Mouse (Mus musculus) ovary, postnatal 14 days (tissue): ENCODE data around the gene Dnajb14.
A peak's percentile ranks its signal among the peaks of the same experiment; 100 is the strongest.
"Not testable (repeated sequence)": the region's sequence is repeated elsewhere in the genome, so short reads cannot be mapped to it uniquely, and the experiment has no call there.

Experiments
- DNase-seq: peaks from one replicate; pipeline ENCODE4 v3.0.0; 2022; ENCODE audit warnings: low spot score

Gene Dnajb14

DNA sequence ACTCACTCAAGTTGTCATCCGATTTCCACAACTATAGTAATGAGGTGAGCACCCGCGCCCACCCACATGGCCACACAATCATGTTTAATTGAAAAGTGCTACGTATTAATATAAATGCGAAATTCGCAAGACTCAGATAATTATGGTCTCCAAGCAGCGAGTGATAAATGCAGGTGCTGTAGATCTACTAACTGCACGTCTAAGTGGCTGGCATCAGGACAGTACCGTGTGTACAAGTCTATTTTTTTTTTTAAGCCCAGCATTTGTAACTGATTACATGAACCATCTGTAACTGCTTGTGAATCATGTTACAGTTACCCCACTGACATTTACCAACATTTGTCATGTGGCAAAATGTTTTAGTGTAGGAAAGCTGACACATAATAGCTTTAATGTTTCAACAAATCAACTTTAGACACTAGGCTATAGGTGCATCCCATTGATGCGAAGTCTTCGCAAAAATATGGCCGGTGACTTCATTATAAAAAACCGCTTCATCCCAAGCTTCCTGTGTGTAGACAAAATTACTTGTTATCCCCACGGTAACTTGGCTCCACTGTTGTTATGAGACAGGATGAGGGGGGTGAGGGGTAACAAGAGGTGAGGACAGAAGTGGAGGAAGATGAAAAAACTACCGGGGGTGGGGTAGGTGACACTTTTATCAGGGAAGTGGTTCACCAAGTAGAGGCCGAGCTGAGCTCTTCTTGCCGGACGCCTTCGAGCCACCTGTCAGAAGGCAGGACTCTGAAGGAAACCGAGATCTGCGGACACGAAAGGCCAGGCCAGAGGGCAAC is 3.9 kb upstream of the Dnajb14 start:
- DNase-seq, result no peak

DNA sequence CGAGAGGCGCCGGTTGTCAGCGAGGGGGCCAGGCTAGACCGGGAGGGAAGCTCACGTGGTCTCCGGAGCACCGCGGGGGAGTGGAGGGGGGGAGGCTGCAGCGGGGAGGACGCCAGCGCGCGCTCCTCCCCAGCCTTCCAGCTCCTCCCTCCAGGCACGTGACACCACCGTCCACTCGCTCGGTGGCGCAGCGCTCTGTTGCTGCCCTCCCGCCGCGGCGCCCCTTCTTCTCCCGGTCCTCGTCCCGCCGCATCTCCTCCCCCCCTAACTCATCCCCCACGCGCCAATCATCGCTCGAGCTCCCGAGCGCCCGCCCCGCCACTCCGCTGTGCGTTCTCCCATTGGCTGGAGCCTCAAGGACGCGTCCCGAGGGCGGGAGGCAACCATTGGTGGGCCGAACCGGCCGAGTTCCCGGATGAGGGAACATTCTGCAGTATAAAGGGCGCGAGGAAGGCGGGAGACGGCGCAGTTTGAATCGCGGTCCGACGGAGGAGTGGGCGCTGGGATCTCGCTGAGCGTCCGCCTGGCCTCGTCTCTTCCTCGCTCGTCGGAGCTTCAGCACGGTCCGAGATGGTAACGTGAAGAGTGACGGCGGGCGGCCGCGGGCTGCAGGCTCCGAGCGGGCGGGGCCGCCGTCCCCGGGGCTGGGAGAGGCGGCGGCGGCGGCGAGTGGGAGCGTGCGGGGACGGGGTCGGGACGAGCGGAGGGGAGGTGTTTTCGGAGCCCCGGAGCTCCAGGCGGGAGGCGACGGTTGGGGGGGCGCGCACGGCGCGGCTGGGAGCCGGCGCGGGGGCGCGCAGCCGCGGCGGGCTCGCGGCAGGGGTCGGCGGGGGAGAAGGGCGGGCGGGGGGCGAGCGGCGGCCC is 3.1 kb upstream of the Dnajb14 start, which contains the start of gene H2afz:
Gene H2afz, plus strand, starts transcription at position 364 of the 864 bp plus-strand sequence.
- DNase-seq, result peak; percentile 97

- DNase-seq, result peak; percentile 74
Observed at GRCm38 (mm10) chr3:137864988-137865982, 2.2 kb upstream of the Dnajb14 start.

GRCm38 (mm10) chr3:137867133-137867436 is 390 bp upstream of the Dnajb14 start:
- no peak for DNase-seq

DNA sequence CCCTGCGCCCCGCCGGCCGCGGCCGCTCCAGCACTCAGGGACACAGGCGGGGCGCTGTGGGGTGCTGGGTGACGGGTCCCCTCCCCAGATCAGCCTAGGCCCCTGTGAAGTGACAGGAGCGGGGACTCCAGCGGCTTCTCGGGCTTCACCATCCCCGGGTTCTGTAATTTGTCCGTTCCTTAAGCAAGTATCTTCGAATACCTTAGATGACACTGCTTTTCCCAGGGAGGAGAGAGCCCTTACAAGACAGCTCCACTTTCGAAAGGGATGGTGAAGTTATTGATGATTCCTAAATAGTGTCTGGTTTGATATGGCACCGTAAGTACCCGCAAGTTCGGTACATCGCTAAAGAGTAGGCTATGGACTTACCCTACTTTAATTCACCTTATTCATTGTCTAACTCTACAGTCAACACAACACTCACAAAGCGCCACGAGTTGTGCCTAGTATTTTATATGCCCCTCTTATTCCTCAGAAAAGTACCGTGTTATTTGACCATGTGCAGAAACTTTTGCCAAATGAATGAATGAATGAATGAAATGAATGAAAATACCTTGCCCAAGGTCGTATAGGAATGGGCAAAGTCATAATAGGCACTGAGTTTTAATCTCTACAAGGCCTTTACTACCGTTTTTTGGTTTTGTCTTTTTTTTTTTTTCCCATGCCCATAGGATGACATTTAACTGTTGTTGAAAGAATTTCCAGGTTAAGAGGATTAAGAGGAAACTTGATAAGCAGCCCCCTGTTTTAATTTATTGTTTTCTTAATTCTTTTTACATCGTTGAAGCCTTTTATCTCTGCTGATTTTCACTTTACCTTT is 829 bp downstream of the Dnajb14 start:
- DNase-seq, result no peak

- DNase-seq, result no peak
Observed at GRCm38 (mm10) chr3:137869395-137869794, 1.9 kb downstream of the Dnajb14 start.

GRCm38 (mm10) chr3:137879313-137879712 is 11.8 kb downstream of the Dnajb14 start:
- DNase-seq, result no peak

GRCm38 (mm10) chr3:137880109-137880748 is 12.8 kb downstream of the Dnajb14 start:
- no peak for DNase-seq

- DNase-seq, result no peak
Observed at GRCm38 (mm10) chr3:137881093-137881492, 13.6 kb downstream of the Dnajb14 start.

DNA sequence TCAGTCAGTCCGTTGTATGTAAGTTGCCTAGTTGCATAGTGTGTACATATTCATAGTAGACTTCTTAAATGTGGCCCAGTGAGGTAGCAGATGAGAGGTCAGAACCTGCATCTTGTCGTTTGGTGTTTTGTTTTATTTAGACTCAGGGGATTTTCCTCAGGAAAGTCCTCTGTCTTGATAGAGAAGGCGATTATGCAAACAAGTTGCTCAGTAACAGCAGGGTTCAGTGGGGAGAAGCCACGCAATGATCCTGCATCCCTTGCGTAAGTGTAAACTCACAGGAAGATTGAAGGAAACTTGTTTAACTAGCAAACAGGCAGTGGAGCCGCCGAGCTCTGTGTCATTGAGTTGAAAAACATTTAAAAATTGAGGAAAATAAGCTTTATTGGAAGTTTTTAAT is 20.5 kb downstream of the Dnajb14 start:
- no peak for DNase-seq

- no peak for DNase-seq
Observed at GRCm38 (mm10) chr3:137891089-137891488, 23.6 kb downstream of the Dnajb14 start.

DNA sequence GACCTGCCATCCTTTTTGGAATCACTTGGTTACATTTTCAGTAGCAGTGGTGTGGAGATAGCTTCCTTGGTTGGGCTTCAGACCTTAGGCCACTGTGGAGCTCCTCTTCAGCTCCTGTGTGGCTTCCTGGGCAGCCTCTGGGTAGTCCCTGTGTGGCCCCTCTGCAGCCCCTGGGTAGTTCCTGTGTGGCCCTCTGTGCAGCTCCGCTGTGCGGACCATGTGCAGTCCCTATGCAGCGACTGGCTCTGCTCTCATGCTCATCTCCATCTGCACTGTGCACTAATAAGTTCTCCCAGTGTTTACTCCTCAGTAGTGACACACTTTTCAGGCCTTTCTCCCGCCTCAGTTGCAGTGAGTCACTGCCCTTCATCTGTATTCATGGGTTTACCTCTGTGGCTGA is 24.6 kb downstream of the Dnajb14 start:
- DNase-seq, result no peak

DNA sequence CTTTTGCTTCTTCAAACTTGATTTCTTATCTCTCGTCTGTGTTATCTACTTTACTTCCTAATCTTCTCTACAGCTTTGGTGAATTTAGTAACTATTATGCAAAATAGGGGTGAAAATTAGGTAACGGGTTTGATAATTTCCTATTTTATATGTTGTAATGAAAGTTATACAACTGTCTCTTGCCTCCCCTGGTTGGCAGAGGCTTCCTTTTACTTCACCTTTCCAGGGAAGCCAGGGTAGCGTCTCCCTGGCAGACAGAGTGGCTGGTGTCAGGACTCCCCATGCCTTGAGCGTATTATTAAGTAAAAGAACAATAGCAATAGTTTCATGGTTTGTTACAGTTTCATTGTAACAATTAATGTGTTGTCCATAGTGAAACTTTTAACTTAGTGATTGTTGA is 26.3 kb downstream of the Dnajb14 start:
- no peak for DNase-seq

GRCm38 (mm10) chr3:137895196-137895595 is 27.7 kb downstream of the Dnajb14 start:
- no peak for DNase-seq

DNA sequence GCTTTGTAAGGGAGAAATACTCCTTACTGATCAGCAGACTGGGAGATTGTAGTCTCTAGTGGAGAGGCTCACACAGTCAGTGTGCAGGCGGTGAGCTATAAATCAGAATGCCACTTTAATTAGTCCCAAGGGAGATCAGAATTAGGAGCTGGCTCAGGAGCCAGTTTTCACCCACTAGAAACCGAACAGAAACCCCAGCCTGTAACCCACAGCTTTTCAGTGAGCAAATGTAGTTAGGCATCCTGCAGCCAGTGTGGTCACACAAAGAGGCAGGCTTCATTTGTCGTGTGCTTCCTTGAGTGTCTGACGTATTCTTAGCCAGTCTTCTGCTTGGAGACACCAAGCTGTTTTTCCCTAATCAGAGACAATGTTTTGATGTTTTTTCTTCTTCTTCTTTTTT is 28.9 kb downstream of the Dnajb14 start:
- DNase-seq, result no peak

- no peak for DNase-seq
Observed at GRCm38 (mm10) chr3:137896867-137897266, 29.4 kb downstream of the Dnajb14 start.

DNA sequence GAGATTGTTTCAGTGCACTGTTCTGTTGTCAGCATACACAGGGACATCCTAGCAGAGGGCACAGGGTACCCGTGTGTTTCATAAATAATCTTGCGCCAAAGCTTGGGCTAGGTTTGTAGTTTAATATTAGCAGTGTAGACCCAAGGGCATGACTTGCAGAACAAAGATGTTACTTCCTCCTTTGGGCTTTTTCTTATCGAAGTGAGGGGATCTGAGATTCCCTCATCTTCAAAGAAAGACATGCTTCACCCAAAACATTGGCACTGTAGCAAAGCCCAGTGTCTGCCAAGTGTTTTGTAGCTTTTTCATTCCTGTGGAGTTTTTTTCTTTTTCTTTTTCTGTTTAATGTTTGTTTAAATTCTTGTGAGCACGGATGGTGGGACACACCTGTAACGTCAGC is 30.2 kb downstream of the Dnajb14 start:
- DNase-seq, result no peak

- peak; percentile 22 for DNase-seq
Observed at GRCm38 (mm10) chr3:137900149-137900548, 32.7 kb downstream of the Dnajb14 start.

DNA sequence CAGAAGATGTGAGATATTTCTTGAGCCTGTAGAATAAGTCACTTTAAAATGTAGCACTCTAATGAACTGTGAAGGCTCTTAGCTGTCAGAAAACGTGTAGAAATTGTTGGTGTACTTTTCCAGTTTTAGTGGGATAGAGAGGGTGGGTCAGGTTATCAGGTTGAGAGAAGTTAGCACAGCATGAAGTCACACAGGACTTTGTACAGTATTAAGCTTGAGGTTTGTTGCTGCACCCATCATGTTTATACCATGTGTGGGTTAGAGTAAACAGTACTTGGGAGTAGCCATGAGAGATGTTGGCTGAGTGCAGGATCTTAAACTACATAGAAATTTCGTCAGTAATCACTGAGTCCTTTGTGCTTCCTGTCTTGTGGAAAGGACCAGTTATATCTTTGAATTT is 45.6 kb downstream of the Dnajb14 start:
- no peak for DNase-seq

GRCm38 (mm10) chr3:137914567-137914966 is 47.1 kb downstream of the Dnajb14 start:
- not testable (repeated sequence) for DNase-seq
